Mouse (Mus musculus): ENCODE results near the gene Krt19.

GRCm38 (mm10) chr11:100100391-100100790, 48.1 kb downstream of the Krt19 start:
- TF ChIP-seq CTCF (conservative IDR thresholded peaks at IDR 0.05; ENCODE audit: low read length) (no peak), NANOG (IDR thresholded peaks at IDR 0.05; ENCODE audit: borderline replicate concordance, low read length) (no peak), POU5F1 (IDR thresholded peaks at IDR 0.05; ENCODE audit: borderline replicate concordance, low read length) (no peak)
